13 mouse cellular contexts compared by ENCODE assay signal in the genomic region with DNA sequence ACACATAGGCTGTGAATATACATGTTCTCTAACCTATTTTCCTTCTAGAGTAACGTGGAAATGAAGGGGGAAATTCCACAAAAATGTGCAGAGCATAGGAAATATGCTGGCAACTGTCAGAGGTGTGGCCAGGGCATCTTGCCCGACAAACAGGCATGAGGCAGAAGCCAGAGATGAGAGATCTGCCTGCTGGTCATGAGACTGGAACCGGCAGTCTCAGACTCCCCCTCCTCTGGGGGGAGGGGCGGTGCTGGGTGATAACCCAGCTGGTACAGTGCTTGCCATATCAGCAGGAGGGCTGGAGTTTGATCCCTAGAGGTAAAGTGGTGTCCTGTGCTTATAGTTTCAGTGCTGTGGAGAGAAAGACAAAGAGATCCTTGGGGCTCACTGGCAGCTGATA. TPM values are rescaled to one million over a fixed set of nuclear protein-coding genes. Genes with fewer than 3 reads are reported as not detected.
DNase-seq lines count a peak whose midpoint lies in the region; ATAC-seq and TF ChIP-seq lines count a peak whose summit lies in the region.
"Had no signal": no experiment of that assay in that cellular context is flagged by ENCODE, and none has a peak within 500 bp of the region (broad histone marks: within the 10 kb centered on the region; RNA-seq: fewer than 3 reads in every experiment).

No protein-coding gene starts in this region.

- no peak; the same call in 1 of the 2 replicates for ATAC-seq in stomach, postnatal 0 days (ENCODE audit: low FRiP score, low TSS enrichment)
- ATAC-seq in hindbrain, embryonic 12.5 days (ENCODE audit: low FRiP score), result no peak
- ATAC-seq: forebrain, embryonic 13.5 days; inflammation-experienced regulatory T-cells, adult 6 months had no signal

- H3K27me3 ChIP-seq in stomach, postnatal 0 days (ENCODE audit: control insufficient read depth, insufficient read depth, low read length), result no peaks in the 10 kb centered on the region
- H3K27me3 ChIP-seq in hindbrain, embryonic 12.5 days, result no peaks in the 10 kb centered on the region
- H3K27me3 ChIP-seq: embryonic facial prominence, embryonic 13.5 days; forebrain, embryonic 13.5 days; neural tube, embryonic 13.5 days had no signal

- H3K4me2 ChIP-seq in stomach, postnatal 0 days (replicated peaks; ENCODE audit: low read depth), result no peak overlapping the region
- H3K4me2 ChIP-seq in hindbrain, embryonic 12.5 days (replicated peaks), result no peak overlapping the region
- H3K4me2 ChIP-seq: embryonic facial prominence, embryonic 13.5 days; forebrain, embryonic 13.5 days; midbrain, embryonic 11.5 days; neural tube, embryonic 13.5 days had no signal

- no peaks in the 10 kb centered on the region for H3K36me3 ChIP-seq in stomach, postnatal 0 days (ENCODE audit: control insufficient read depth, insufficient read depth, low read length)
- no peaks in the 10 kb centered on the region for H3K36me3 ChIP-seq in hindbrain, embryonic 12.5 days
- H3K36me3 ChIP-seq: embryonic facial prominence, embryonic 13.5 days; neural tube, embryonic 13.5 days had no signal

- H3K9ac ChIP-seq in stomach, postnatal 0 days (ENCODE audit: low read length), result no peak overlapping the region
- H3K9ac ChIP-seq in hindbrain, embryonic 12.5 days, result no peak overlapping the region
- H3K9ac ChIP-seq: embryonic facial prominence, embryonic 13.5 days; forebrain, embryonic 13.5 days; neural tube, embryonic 13.5 days had no signal

- no peak for TF ChIP-seq EP300 in stomach, postnatal 0 days (optimal IDR thresholded peaks at IDR 0.05)

- 24% methylated on average over 4 of the region's 4 CpGs for WGBS in stomach, postnatal 0 days
- WGBS in hindbrain, embryonic 12.5 days, result 35% methylated on average over 4 of the region's 4 CpGs

- H3K4me1 ChIP-seq in stomach, postnatal 0 days (replicated peaks; ENCODE audit: control insufficient read depth, insufficient read depth), result no peaks in the 10 kb centered on the region
- no peaks in the 10 kb centered on the region for H3K4me1 ChIP-seq in hindbrain, embryonic 12.5 days
- H3K4me1 ChIP-seq: forebrain, embryonic 13.5 days; neural tube, embryonic 13.5 days had no signal

- H3K4me3 ChIP-seq in stomach, postnatal 0 days (ENCODE audit: low read depth, low read length), result no peak overlapping the region
- H3K4me3 ChIP-seq in hindbrain, embryonic 12.5 days, result no peak overlapping the region
- H3K4me3 ChIP-seq: embryonic facial prominence, embryonic 13.5 days; forebrain, embryonic 13.5 days; neural tube, embryonic 13.5 days had no signal

- no peak overlapping the region for H3K27ac ChIP-seq in stomach, postnatal 0 days (replicated peaks)
- H3K27ac ChIP-seq in hindbrain, embryonic 12.5 days, result no peak overlapping the region
- H3K27ac ChIP-seq: embryonic facial prominence, embryonic 13.5 days; forebrain, embryonic 13.5 days; neural tube, embryonic 13.5 days had no signal

- no peak for TF ChIP-seq CTCF in stomach, postnatal 0 days (IDR thresholded peaks at IDR 0.05; ENCODE audit: low read depth)

- H3K9me3 ChIP-seq in stomach, postnatal 0 days (ENCODE audit: control insufficient read depth, low read length), result no peaks in the 10 kb centered on the region
- H3K9me3 ChIP-seq in hindbrain, embryonic 12.5 days (replicated peaks), result no peaks in the 10 kb centered on the region
- H3K9me3 ChIP-seq: embryonic facial prominence, embryonic 13.5 days; forebrain, embryonic 13.5 days had no signal

- peak; percentile 66 for DNase-seq in kidney, postnatal 14 days
- no peak for DNase-seq in kidney, adult 11 months
- DNase-seq in right cerebral cortex, adult 18-20 months, result peak; percentile 7
- DNase-seq in right cerebral cortex, postnatal 25 days, result no peak
- DNase-seq in adipocyte (ENCODE audit: low spot score), result peak; percentile 18
- peak; percentile 24 for DNase-seq in stomach, postnatal 0 days (ENCODE audit: low spot score)
- DNase-seq: right cerebral cortex, postnatal 14 days had no signal

RNA-seq across cellular contexts. Expression of gene Smtn, which starts 46.9 kb away (rescaled TPM):
- 103 TPM in 2 replicates for polyA plus RNA-seq in stomach, postnatal 0 days (2015; fragmentation: Nextera tagmentation; extraction: Ambion mirVana)
- polyA plus RNA-seq in hindbrain, embryonic 12.5 days (2016; fragmentation: Nextera tagmentation; extraction: Ambion mirVana), result 42.2 TPM in 2 replicates

Comparison
In these comparisons a context has a peak if more than half of its experiments do, and no peak if none do; other contexts are left out.
1. DNase-seq: peak in kidney, postnatal 14 days (single experiment), right cerebral cortex, adult 18-20 months (single experiment), adipocyte (single experiment) and stomach, postnatal 0 days (single experiment); none in kidney, adult 11 months (single experiment) and right cerebral cortex, postnatal 25 days (single experiment).